Mouse (Mus musculus): Measurements from ENCODE around the gene Cfap54.

GRCm38 (mm10) chr10:92932464-92932863 lies 149.0 kb downstream of the Cfap54 start:
- TF ChIP-seq GATA1 (IDR thresholded peaks at IDR 0.05; ENCODE audit: low read length) (no peak), TAL1 (IDR thresholded peaks at IDR 0.05; ENCODE audit: low read length) (no peak)

Measured in erythroblast, embryonic 14.5 days (primary cell).